Mouse (Mus musculus) lung, adult 2 months (tissue): ENCODE results near the gene Prr22. TPM values are rescaled to one million over a fixed set of nuclear protein-coding genes. Genes with fewer than 3 reads are reported as not detected.

ENCODE experiments used
- DNase-seq: peaks from one replicate; pipeline ENCODE4 v3.0.0; 2022
- H3K4me1 ChIP-seq: fragments of 200-500 bp; 2 replicates; pipeline ENCODE4 v1.6.1; 2011; ENCODE audit warnings: low read length; ENCODE audit not compliant: control insufficient read depth, insufficient read depth
- H3K4me3 ChIP-seq: fragments of 200-500 bp; replicated peaks from 2 replicates; pipeline ENCODE3; 2011; ENCODE audit warnings: low read depth, mild to moderate bottlenecking, control low read depth, low read length; ENCODE audit errors: extremely low read depth
- CTCF ChIP-seq: fragments of 200-500 bp; IDR thresholded peaks from 2 replicates; pipeline ENCODE4 v1.5.1; 2011; ENCODE audit warnings: mild to moderate bottlenecking, low read length, control low read depth; ENCODE audit not compliant: insufficient read depth
- POLR2A ChIP-seq: fragments of 200-500 bp; IDR thresholded peaks from 2 replicates; pipeline ENCODE4 v1.6.1; 2011; ENCODE audit warnings: low read depth, mild to moderate bottlenecking, control low read depth, low read length, borderline replicate concordance; ENCODE audit errors: extremely low read depth
- WGBS: fragments of 180-500 bp; shearing (Covaris S2); methylation state at CpG from one replicate; pipeline ENCODE4 v1.1.7; 2018; 5-methylcytosine and 5-hydroxymethylcytosine counted together
- polyA plus RNA-seq: library from polyadenylated mRNA; depleted of rRNA; stranded (reverse); fragments of >200 nt; gene quantifications from 2 replicates; pipeline ENCODE4 v1.2.3, GENCODE M21; 2012; rRNA removed

The Prr22 gene
- 1.6 and 2.2 TPM in 2 replicates for polyA plus RNA-seq

DNA sequence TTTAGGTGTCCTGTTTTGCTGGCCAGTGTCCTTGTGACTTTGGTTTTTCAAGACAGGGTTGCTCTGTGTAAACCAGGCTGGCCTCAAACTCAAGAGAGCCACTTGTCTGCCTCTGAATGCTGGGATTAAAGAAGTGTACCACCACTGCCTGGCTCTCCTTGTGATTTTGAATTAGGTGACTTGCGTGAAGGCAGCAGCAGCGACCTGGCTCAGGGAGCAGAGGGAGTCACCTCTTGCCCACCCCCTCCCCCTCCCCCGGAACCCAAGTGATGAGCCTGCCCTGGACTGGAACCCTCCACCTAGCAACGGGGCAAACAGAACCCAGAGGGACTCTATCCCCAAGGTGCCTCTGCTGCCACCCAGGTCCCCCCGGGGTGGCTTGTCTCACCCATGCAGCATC lies at the start of gene Prr22:
Prr22 (plus strand) TSS at position 301 of the 400 bp plus-strand sequence.
- Histone ChIP-seq H3K4me1 (no peaks in the 10 kb centered on the region), H3K4me3 (no peak within 1 kb of the TSS)
- TF ChIP-seq CTCF (no peak), POLR2A (no peak)
- DNase-seq: no peak
- WGBS: 89% methylated on average over 5 of the region's 5 CpGs

GRCm38 (mm10) chr17:56722441-56722840 lies 47.6 kb upstream of the Prr22 start:
- H3K4me1 ChIP-seq: no peaks in the 10 kb centered on the region
- WGBS: 60% methylated on average over 5 of the region's 5 CpGs
- no peak for TF ChIP-seq POLR2A
- TF ChIP-seq CTCF: no peak
- H3K4me3 ChIP-seq: no peak overlapping the region
- DNase-seq: no peak

DNA sequence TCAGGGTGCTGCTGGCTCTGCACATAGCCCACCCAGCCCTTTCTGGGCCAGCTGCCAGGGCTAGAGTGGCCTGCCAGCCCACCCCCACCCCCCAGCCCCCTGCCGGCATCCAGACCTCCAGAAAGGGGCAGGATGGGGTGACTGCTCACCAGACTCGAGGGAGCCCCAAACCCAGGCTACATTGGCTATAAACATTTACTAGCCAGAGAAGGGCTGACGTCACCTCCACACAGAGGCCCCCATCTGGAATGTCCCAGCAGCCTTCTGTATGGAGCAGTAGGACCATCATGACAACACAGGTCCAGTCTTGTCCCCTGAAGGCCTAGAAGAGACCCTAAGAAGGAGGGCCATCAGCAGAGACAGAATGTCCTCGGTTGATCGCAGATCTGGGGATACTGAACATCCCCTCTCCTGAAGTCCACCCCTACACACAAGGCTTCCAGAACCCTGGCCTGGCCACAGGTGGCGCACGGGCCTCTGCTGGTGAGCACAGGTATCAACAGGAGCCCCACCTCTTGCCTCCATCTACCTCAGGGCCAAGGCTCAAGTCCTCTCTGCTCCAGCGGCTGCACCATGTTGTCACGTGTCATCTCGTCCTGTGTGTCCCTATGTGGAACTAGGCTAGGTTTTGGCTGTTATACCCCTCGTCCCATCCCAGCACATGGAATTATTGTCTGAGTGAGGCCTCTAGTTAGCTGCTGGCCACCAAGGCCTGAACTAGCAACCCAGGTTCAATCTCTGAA lies 46.5 kb upstream of the Prr22 start:
- no peaks in the 10 kb centered on the region for H3K4me1 ChIP-seq
- no peak overlapping the region for H3K4me3 ChIP-seq
- WGBS: 80% methylated on average over 11 of the region's 11 CpGs
- TF ChIP-seq POLR2A (no peak), CTCF (no peak)
- no peak for DNase-seq

- H3K4me1 ChIP-seq: no peaks in the 10 kb centered on the region
- no peak for DNase-seq
- TF ChIP-seq POLR2A: no peak
- TF ChIP-seq CTCF: no peak
- no peak overlapping the region for H3K4me3 ChIP-seq
- WGBS: 35% methylated on average over 7 of the region's 7 CpGs
Observed at GRCm38 (mm10) chr17:56727029-56727649, 42.9 kb upstream of the Prr22 start.

GRCm38 (mm10) chr17:56727659-56728058 lies 42.4 kb upstream of the Prr22 start:
- no peak overlapping the region for H3K4me3 ChIP-seq
- no peak for DNase-seq
- 15% methylated on average over 12 of the region's 12 CpGs for WGBS
- TF ChIP-seq POLR2A: no peak
- no peak for TF ChIP-seq CTCF
- H3K4me1 ChIP-seq: no peaks in the 10 kb centered on the region

DNA sequence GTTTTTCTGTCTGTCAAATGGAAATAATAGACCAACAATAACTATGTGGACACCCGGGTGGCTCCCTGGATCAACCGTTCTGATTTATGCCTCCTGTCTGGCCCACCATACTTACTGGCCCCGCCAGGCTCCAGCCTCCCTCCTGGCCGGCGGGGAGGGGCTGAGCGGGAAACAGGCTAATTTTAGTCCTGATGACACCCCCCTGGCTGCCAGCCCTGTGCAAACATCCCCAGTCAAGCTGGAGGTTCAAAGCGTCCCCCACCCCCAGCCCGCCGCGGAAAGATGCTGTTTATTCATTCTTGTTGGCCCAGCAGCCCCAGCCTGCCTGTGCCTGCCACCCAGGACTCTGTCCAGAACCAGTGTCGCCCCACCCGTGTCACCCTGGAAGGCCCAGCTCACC lies 41.9 kb upstream of the Prr22 start:
- TF ChIP-seq CTCF (no peak), POLR2A (no peak)
- 6% methylated on average over 12 of the region's 12 CpGs for WGBS
- DNase-seq: no peak
- no peak overlapping the region for H3K4me3 ChIP-seq
- H3K4me1 ChIP-seq: no peaks in the 10 kb centered on the region

GRCm38 (mm10) chr17:56729151-56729550 lies 40.9 kb upstream of the Prr22 start:
- TF ChIP-seq POLR2A (no peak), CTCF (no peak)
- 46% methylated on average over 6 of the region's 6 CpGs for WGBS
- Histone ChIP-seq H3K4me1 (no peaks in the 10 kb centered on the region), H3K4me3 (no peak overlapping the region)
- DNase-seq: no peak

- Histone ChIP-seq H3K4me1 (no peaks in the 10 kb centered on the region), H3K4me3 (no peak overlapping the region)
- 68% methylated on average over 2 of the region's 2 CpGs for WGBS
- no peak for DNase-seq
- no peak for TF ChIP-seq CTCF
- no peak for TF ChIP-seq POLR2A
Observed at GRCm38 (mm10) chr17:56729656-56730055, 40.4 kb upstream of the Prr22 start.

GRCm38 (mm10) chr17:56736534-56736933 lies 33.5 kb upstream of the Prr22 start:
- no peak overlapping the region for H3K4me3 ChIP-seq
- WGBS: 46% methylated on average over 8 of the region's 8 CpGs
- no peaks in the 10 kb centered on the region for H3K4me1 ChIP-seq
- TF ChIP-seq CTCF (peak; percentile 30; the same call in 1 of the 2 replicates), POLR2A (no peak)
- no peak for DNase-seq

DNA sequence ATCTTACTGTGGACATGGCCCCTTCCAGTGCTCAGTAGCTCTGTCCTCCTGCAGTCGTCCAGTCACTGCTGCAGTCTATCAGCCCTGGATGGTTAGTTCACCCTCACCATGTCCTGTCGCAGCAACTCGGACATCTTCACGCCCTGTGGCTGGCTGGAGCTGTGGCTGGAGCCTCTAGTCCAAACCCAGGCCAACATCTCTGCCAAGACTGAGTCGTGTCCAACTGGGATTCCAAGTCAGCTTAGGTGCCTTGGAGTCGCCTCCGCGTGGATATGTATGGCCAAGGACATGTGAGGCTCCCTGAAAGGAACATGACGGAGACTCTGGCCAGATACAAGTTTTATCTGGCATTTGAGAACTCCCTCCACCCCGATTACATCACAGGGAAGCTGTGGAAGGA lies 31.8 kb upstream of the Prr22 start:
- DNase-seq: no peak
- 71% methylated on average over 10 of the region's 10 CpGs for WGBS
- TF ChIP-seq POLR2A: no peak
- no peak for TF ChIP-seq CTCF

DNA sequence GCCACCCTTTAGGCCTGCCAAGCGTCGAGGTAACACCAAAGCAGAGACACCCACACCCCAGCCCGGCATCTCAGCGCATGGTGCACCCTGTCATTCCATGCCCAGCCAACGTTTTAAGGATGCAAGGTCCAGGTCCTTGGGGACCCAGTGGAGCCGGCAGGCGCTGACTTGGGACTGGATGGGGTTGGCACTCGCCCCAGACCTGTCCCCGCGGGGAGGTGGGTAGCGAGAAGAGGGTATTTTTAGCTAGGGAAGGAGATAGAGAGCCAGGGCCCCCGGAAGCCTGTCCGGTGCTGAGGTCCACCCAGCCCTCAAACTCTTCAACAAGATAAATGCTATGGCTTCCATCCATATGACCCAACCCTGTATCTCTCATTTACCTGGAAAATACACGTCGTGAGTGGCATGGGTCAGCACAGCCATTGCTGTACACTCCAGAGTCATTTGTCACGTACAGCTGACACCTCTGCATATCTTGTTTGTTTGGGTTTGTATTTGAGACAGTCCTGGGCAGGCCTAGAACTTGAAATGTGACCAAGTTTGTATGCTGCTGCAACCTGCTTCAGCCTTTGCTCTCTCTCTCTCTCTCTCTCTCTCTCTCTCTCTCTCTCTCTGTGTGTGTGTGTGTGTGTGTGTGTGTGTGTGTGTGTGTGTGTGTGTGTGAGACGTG lies 29.8 kb upstream of the Prr22 start:
- Histone ChIP-seq H3K4me3 (no peak overlapping the region), H3K4me1 (no peaks in the 10 kb centered on the region)
- DNase-seq: no peak
- no peak for TF ChIP-seq CTCF
- no peak for TF ChIP-seq POLR2A
- WGBS: 72% methylated on average over 17 of the region's 17 CpGs

More for the DNA sequence above, 31.8 kb upstream of the Prr22 start:
- no peak overlapping the region for H3K4me3 ChIP-seq
- H3K4me1 ChIP-seq: no peaks in the 10 kb centered on the region
